Mouse (Mus musculus) ES-Bruce4 (cell line): ENCODE data around the gene Arl15.

ENCODE experiments used
- CTCF ChIP-seq: IDR thresholded peaks from one replicate; pipeline ENCODE4 v1.8.1; 2011; ENCODE audit warnings: low read depth, low read length
- POLR2A ChIP-seq: IDR thresholded peaks from one replicate; pipeline ENCODE4 v1.8.1; 2011; ENCODE audit warnings: low read length; ENCODE audit not compliant: insufficient read depth

GRCm38 (mm10) chr13:114107499-114107898 lies 313.2 kb downstream of the Arl15 start:
- no peak for TF ChIP-seq CTCF
- TF ChIP-seq POLR2A, result no peak
